Mouse (Mus musculus) telencephalon, adult 2 months (tissue): ENCODE results near the gene Kcnd3.

Source experiments
- DNase-seq: peaks from one replicate; pipeline ENCODE4 v3.0.0-alpha.2; 2011; ENCODE audit warnings: low read depth, low spot score

The Kcnd3 gene

DNA sequence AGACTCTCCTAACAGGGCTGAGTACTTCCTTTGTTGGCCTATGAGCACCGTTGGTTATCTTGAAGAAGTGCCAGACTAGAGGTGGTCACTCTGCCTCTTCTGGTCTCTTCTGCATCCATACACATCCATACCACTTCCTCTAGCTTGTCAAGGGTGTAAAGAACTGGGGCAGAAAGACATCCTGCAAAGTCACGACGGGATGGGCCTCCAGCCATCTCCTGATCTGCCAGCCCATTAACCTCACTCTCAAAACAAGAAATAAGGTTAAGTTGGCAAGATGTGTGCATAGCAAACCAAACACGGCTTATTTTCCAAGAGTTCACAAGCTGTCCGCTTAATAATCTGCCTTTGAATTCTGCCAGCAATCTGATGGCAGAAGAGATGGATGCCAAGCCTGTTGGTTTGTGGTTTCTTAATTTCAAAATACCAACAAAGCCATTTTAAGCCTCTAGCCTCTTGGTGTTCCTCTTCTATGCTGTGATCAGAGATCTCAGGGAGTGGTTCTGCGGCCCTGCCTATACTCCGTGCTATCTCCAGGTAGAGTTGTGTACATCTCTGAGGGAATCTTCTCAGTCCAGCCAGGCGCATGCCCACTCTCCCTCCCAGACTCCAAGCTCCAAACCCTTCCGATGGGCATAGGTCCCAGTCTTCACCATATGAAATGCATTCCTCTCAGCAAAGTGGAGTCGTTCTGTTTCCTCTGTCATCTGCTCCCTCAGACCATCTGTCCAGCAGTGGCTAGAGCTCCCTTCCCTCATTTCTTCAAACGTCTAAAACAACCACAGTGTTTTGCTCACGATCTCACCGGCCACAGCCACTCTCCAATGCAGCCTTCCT is 201.6 kb downstream of the Kcnd3 start:
- DNase-seq: no peak

DNA sequence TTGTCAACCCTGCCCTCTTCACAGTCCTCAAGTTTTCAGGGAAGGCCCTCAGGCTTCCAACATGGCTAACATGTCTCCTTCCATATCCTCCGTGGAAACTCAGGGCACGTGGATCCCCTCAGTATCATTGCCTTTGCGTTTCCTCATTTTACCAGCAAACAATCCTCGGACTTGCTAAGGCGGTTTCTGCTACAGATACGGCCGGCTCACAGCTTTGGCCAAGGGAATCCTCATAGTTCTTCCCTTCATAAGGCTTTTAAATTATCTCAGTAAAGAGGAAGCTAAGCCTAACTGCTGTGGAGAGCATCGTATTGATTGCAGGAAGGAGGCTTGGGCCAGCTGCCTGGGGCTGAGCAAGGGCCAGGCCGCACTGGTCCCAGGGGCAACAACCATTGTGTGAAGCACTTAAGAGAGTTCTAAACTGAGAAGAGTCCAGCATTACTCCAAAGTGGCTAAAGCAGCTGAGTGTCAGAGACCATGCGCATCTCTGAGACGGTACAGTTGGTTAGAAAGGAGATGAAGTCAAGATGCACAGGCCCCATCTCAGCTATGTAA is 203.0 kb downstream of the Kcnd3 start:
- DNase-seq: no peak

DNA sequence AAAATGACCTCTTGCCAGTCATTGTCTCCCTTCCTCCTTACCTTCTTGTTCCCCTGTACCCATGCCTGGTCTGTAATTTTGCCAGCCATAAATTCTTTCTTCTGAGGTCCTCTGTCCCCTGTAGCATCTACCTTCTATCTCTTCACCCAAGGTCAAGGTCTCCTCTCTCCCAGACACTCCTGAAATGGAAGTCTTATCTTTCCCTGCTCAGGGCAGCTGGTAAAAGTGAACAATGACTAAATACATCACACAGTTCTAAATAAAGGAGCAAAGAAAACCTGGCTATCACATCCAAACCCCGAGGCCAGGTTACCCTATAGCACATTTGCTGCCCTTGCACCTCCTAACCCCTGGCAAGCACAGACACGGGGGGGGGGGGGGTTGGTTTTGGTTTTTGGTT is 208.4 kb downstream of the Kcnd3 start:
- DNase-seq: no peak

DNA sequence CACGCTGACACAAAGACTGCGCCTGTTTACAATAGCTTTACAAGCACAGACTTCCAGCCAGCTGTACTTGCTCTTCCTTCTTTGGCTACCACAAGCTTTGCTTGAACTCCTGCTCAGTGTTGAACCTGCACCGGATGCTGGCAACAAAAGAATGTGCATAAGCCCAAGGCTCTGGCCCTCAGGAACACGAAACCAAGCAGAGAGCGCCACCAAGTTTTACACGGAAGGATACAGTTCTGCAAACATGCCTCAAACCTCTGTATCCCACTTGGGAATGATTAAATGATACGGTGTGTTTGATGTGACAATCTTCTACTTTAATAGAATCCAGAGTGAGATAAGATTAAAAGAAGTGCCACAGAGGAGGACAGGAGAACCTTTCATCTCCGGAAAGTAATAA is 210.9 kb downstream of the Kcnd3 start:
- no peak for DNase-seq

DNA sequence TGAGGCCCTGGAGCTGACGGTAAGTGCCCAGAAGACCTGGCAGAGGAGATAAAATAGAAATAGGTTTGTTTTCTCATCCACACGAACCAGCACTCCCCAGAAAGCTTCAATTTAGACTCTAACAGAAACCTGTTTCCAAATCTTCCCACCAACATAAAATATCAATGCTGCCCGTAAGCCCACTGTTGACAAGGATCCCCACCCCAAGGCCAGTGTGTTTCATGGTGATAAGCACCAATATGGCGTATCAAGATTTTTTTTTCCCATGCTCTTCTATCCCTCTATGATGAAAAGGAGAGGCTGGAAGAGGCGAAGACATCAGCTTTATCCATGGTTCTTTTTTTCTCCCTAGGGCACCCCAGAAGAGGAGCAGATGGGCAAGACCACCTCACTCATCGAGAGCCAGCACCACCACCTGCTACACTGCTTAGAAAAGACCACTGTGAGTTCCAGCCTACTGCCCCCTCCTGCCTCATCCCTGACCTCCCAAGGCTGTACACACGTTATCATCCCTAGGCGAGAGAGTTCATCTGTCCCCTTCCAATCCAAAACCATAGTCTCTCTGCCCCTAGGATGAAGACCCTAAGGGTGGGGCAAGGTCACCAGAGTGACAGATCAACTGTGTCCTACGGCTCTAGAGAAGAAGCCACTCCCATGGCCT is 213.1 kb downstream of the Kcnd3 start:
- no peak for DNase-seq

DNA sequence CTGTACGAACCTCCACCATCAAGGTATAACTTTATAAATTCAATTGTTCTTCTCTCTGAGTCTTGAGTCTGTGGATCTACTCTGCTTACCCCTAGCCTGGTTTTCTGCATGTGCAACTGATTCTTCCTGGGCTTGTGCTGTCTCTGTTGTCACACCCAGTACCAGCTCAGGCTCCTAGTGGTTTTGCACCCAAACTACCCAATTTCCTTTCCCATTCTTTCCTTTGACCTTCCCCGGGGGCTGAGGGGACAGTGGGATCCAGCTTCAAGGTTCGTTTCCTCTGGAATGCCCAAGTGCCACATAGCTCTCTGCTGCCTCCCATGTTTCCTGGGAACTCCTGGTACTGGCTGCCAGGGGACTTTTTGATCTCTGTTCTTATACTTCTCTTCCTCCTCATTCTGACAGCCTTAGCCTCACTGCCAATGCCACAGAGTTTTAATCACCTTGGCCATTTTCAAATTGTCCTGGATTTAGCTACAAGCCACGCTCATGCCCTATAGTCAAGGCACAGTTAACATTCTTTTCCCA is 214.9 kb downstream of the Kcnd3 start:
- DNase-seq: no peak

DNA sequence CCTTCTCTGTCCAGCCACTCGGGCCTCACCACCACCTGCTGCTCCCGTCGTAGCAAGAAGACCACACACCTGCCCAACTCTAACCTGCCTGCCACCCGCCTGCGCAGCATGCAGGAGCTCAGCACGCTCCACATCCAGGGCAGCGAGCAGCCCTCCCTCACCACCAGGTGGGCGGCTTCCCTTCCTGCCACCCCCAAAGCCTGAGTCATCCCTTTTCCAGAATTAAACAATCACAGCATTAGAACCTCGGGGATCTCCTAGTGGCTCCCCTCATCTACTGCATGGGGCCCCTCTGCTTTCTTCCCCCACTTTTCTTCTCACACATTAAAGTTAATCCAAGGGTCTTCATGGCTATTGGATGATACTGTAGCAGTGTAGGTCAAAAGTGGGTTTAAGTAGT is 216.0 kb downstream of the Kcnd3 start:
- DNase-seq: peak; percentile 19

DNA sequence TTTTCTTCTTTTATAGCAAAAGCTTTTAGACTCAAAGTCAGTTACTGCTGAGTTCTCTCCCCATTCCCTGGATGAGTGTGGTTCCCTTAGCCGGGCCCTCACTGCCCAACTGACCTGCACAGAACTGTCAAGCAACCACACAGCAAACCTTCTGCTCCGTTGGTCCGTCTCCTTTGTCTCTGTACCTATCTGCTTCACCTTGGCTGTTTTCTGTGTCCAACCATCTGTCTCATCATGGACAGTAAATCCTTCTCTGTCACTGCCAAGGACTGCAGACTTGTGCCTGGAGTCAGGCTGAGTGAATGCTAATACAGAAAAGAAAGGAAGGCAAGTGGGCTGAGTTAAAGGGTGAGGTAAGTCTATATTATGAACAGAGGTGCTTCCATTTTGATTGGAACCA is 217.6 kb downstream of the Kcnd3 start:
- no peak for DNase-seq

DNA sequence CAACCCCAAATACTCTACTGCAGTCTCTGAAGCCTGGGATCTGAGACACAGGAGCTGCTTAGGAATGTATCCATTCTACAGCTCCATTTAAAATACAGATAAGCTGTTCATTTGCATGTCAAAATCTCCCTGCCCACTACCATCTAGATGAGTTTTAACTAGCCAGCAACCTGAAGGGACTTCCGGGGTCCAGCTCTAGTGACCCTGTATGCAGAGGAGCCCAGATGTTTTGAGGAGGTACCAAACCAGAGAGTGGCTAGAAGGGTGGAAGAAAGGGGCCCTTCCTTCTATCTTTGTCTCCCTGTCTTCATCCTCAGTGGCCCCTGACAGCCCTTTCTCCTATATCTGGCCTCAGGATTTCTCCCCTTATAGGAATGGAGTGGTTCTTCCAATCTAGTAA is 218.7 kb downstream of the Kcnd3 start:
- DNase-seq: no peak

DNA sequence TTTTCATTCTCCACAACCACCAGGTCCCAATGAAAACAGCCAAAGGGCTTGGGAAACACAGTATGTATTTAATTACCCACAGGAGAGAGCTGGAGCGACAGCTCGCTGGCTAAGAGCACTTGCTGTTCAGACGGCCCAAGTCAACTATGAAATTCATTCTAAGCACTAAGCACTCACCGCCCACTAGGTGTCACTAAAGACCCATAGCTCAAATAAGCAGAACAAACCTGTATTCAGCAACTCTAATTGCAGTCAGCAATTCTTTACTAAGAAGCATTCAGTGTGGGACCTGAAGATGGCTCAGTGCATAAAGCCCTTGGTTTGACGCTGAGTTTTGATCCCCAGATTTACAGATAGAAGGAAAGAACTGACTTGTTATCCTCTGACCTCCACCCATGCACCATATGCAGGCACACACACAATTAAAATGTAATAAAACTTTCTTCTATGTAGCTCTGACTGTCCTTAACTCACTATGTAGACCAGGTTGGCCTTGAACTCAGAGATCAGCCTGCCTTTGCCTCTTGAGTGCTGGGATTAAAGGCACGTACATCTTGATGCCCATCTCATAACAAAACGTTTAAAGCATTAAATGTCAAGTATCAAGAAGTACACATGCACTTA is 222.6 kb downstream of the Kcnd3 start:
- DNase-seq: peak; percentile 75

DNA sequence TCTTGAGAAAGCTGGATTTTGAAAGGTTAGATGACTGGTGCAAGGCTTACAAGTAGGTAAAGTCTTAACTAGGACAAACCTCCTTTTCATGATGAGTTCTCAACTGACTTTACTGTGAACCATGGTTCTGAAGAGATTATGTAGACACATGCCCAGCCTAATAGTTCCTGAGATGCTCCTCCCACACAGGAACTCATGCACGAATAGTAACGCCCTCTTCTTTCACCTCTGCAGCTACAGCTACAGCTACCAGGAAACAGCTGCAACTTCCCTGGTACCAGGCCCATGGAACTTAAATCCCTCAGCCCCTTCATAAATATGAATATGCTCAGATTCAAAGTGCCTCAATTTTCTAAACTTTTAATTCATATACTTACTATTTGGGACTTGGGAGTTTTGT is 223.8 kb downstream of the Kcnd3 start:
- DNase-seq: no peak

DNA sequence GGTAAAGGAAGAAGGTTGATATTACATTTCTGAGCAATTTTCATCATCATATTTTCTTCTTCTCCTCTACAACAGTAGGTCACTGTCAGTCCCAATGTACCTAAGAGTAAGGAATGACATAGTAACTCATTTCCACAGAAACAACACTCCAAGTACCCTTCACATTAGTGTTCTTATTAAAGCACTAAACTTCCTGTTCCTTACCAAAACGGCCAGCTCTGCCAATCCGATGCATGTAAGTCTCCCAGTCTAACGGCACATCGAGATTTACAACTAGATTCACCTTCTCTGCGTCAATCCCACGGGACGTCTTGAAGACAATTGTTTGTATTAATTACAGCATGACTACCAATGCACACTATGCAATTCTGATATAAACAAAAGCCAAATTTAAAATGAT is 228.2 kb downstream of the Kcnd3 start:
- DNase-seq: no peak

DNA sequence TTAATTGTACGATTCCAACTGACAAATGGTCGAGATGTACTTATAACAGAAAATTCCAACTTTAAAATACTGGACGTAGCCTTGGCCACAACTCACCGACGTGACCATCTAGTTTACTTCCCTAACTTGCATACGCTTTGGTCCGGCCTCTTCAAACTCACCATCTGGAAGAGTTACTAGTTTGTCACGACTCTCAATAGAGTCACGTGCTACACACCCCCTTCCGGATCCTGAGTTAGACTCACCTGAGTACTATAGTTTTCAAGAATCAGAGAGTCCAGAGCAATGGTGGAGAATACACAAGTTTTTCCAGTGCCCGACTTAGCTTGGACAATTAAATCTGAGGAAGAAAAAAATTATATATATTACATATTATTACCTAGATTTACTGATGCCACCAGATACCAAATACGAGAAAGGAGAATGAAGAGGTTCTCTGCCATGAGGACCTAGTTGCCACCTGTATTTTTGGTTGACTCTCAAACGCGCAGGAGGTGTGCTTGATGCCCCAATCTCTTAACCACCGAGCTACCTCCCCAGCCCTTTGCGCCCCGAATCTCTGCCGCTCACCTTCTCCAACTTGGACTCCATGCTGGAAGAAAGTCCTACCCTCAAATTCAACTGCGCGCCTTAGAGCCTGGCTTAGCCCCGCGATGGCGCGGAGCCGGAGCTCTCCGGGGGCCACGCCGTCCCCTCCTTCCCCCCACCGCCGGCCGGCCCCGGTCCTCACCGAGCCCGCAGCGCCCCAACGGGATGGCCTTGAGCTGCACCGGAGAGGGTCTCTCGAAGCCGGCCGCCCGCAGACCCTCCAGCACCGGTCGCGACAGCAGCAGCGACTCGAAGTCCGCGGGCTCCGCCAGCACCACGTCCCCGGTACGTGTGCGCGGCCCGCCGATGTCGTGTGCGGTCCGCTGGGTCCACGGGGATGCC is 234.5 kb downstream of the Kcnd3 start:
- no peak for DNase-seq

DNA sequence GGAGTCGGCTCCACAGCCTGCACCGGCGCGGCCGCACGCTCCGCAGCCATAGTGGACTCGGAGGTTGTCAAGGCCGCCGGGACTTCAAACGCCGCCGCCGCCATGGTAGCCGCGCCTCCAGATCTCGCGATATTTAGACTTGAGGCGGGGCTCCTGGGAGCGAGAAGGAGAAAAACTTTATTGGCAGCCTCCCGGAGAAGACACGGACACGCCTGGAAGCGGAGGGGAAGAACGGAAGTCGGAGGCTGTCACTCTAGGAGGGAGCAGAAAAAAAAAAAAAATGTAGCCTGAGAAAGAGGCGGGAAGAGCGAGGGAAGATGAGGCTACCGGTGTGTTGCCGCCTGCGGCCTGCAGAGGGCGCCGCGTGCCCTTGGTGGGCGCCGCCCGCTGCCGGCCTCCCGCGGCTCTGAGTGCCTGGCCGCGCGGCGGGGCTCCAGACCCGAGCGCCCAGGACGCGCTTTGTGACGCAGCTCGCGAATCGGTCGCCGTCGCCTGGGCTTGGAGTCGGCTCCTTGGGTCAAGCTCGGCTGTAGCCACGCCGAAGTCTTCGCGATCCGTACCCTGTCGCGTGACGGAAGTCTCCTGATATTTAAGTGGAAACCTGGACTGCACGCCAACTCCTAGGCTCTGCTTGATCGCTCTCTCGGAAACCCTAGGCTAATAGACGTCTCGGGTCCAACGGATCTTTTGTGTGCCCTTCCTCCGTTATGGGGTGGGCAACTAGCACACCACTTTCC is 235.4 kb downstream of the Kcnd3 start, which contains the start of gene Ddx20:
TSS of gene Ddx20 (minus strand) at position 251 of the 737 bp plus-strand sequence.
- peak; percentile 98 for DNase-seq

DNA sequence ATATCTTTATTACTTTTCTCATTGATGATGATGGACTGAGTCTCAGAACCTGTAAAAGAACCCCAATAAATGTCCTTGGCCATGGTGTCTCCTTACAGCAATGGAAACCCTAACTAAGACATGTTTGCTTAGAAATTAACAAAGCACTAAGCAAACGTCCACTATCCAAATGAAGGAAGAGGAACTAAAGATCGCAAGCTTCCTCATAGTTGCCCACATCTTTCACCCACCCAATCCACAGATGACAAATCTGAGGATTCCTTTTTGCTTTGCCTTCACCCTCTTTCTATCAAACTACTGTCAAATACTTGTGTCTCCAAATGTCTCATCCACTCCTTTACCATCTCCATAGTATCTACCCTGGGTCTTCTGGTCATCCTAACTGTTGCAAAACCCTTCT is 236.4 kb downstream of the Kcnd3 start:
- no peak for DNase-seq

DNA sequence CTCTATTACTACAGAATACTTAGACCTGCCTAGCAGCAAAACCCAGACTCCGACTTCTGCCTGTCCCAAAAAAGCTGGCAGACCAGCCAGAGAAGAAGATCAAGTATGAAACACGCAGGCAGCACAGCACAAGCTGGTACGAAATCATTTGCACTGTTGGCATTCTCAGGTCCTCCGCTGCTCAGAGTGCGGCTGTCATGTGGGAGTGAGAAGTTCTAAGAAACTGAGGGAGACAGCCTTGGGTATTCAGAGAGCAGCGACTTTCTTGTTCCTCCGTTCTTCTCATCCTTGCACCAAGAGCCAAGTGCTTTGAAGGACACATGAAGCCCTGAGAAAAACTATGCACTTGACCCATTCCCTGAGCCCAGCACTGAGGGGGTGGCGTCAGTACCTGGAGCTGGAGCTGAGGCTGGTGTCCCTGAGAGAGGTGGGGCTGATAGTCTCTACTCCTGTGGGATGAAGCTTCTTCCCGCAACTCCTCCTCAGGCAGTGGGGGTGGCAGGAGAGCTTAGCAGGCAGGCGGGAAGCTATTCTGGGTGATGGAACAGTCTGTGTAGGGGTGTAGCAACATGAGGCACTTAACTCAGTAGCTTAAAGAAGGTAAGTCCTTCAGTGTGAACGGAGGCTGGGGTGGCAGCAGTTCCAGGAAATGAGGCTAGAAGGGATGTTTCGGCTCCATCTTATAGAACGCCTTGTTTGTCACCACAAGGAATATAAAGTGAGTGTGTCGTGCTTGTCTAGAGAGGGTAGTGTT is 241.4 kb downstream of the Kcnd3 start:
- DNase-seq: peak; percentile 99

DNA sequence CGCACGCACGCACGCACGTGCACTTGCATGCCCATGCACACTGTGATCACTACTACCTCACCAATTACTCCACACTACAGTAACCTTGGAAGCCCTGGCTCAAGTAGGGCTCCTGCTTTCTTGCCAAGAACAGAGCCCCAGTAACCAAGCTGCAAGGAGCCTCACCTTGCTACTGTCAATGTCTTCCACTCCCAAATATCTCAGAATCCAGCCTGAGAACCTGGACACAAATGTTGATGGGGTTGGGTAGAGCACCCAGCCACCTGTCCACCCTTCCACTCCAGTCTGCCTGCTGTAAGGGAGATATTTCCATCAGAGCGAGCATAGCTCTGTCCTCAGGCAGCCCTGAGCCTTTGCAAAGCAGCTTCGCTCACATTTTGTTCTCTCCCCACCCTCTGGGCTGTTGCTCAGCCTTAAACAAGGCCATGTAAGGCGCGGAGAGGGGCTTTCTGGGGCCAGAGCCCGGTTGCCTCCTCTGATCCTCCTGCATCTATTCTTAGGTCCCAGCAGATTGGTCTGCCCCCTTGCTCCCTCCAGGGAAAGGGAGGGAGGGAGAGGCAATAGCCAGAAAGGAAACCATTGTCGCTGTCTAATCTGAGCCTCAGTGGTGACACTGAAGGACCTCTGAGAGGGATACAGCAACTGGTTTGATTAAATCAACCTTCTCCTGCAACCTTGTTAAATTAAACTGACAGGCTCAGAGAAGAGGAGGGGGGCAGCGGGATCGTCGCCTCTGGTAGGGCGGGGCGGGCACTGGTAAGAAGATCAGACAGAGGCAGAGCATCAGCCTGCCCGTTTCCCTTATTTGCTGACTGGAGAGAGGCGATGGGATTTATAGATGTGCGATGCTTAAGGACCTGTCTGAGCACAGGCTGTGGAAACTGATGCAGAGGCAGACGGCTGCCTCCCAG is 243.6 kb downstream of the Kcnd3 start:
- DNase-seq: no peak

DNA sequence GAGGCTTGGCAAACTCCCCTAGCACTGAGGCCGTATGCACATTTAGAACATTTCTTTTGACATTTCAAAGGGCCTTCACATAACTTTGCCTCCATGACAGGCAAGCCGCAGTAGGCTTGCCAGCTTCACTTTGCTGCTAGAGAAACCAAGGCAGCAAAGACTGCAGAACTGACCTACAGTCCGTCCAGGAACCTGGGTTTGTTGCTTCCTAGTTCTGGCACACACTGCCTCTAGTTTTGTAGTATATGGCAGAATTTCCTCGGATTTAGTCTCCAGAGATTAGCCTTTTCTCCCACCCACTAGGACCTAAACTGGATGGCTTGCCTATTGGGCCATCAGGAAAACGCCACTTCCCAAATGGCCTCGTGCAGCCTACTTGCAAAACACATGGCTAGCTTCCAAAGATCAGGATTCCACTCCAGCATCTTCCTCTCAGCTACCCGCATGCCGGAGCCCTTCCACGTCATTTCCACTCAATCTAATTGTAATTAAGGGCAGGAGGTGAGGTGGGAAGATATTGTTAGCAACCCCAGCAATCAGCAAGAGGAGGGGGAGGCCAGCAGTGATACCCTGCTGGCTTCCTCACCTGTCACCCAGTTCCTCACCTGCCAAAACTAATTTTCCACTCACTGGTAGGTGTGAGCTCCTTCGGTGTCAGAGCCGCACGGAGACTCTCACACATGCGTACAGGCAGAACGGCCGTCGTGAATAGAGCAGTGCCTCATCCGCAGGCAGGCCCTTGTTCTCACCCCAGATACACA is 244.4 kb downstream of the Kcnd3 start:
- DNase-seq: no peak
